Mouse (Mus musculus) hindbrain, postnatal 0 days (tissue): ENCODE results near the gene Meltf. TPM values are rescaled to one million over a fixed set of nuclear protein-coding genes. Genes with fewer than 3 reads are reported as not detected.
A peak's percentile ranks its signal among the peaks of the same experiment; 100 is the strongest.

Experiments used
- ATAC-seq: fragments of 200-750 bp; cut with Nextera tagmentation; 2 replicates; pipeline ENCODE4 v1.8.0; 2017; ENCODE audit warnings: mild to moderate bottlenecking, moderate TSS enrichment, moderate library complexity
- DNase-seq: peaks from one replicate; pipeline ENCODE4 v3.0.0-alpha.2; 2015; ENCODE audit warnings: low spot score
- H3K27ac ChIP-seq: fragments of 300-500 bp; sonication (generic); 2 replicates; pipeline ENCODE4 v1.5.1; 2014; ENCODE audit warnings: mild to moderate bottlenecking
- H3K27me3 ChIP-seq: fragments of 300-500 bp; sonication (generic); 2 replicates; pipeline ENCODE4 v1.6.1; 2014; ENCODE audit warnings: low read length, mixed read lengths; ENCODE audit not compliant: insufficient read depth
- H3K36me3 ChIP-seq: fragments of 300-500 bp; sonication (generic); 2 replicates; pipeline ENCODE4 v1.6.1; 2014; ENCODE audit warnings: low read length, mixed read lengths; ENCODE audit not compliant: insufficient read depth
- H3K4me1 ChIP-seq: fragments of 300-500 bp; sonication (generic); 2 replicates; pipeline ENCODE4 v1.6.1; 2014; ENCODE audit warnings: antibody characterized with exemption, low read length, mixed read lengths; ENCODE audit not compliant: insufficient read depth
- H3K4me2 ChIP-seq: fragments of 300-500 bp; sonication (generic); 2 replicates; pipeline ENCODE4 v1.6.1; 2014; ENCODE audit warnings: low read depth, mild to moderate bottlenecking, low read length, moderate library complexity, mixed read lengths
- H3K4me3 ChIP-seq: fragments of 300-500 bp; sonication (generic); 2 replicates; pipeline ENCODE4 v1.5.1; 2014; ENCODE audit warnings: low read length
- H3K9ac ChIP-seq: fragments of 300-500 bp; sonication (generic); replicated peaks from 2 replicates; pipeline ENCODE4 v1.6.1; 2014; ENCODE audit warnings: mild to moderate bottlenecking, low read length, moderate library complexity, mixed read lengths
- H3K9me3 ChIP-seq: fragments of 300-500 bp; sonication (generic); 2 replicates; pipeline ENCODE4 v1.6.1; 2016; ENCODE audit warnings: low read length, mixed read lengths
- CTCF ChIP-seq: IDR thresholded peaks from 2 replicates; pipeline ENCODE4 v1.5.1; 2016; ENCODE audit warnings: antibody characterized with exemption, control low read depth, low read depth
- WGBS: fragments of 180-500 bp; shearing (Covaris S2); extraction: QIAGEN DNeasy Blood & Tissue Kit; methylation state at CpG from one replicate; pipeline ENCODE4 v1.1.7; 2014; 5-methylcytosine and 5-hydroxymethylcytosine counted together
- polyA plus RNA-seq: library from polyadenylated mRNA; unstranded; fragments of >200 nt; fragmentation: Nextera tagmentation; extraction: Ambion mirVana; gene quantifications from 2 replicates; pipeline ENCODE4 v1.2.1, GENCODE M21; 2015
- total RNA-seq: library from RNA; depleted of rRNA; stranded (reverse); fragments of >200 nt; gene quantifications from 2 replicates; pipeline ENCODE4 v1.2.3, GENCODE M21; 2014

Meltf gene
- total and polyA plus RNA-seq, 2 experiments from 2014 or later = 0.16 to 0.41 TPM

- no peak overlapping the region for H3K27ac ChIP-seq
- no peak for ATAC-seq
- H3K9me3 ChIP-seq = no peaks in the 10 kb centered on the region
- H3K27me3 ChIP-seq = no peaks in the 10 kb centered on the region
- 51% methylated on average over 7 of the region's 7 CpGs for WGBS
- H3K36me3 ChIP-seq = no peaks in the 10 kb centered on the region
- H3K4me3 ChIP-seq = no peak overlapping the region
- no peaks in the 10 kb centered on the region for H3K4me1 ChIP-seq
- H3K9ac ChIP-seq = no peak overlapping the region
- TF ChIP-seq CTCF = no peak
- DNase-seq = no peak
- H3K4me2 ChIP-seq = no peak overlapping the region
These were observed 12.3 kb downstream of the Meltf start for GRCm38 (mm10) chr16:31890907-31891306.

GRCm38 (mm10) chr16:31893396-31894141 lies 15.0 kb downstream of the Meltf start:
- H3K4me1 ChIP-seq = peaks cover 14% of the 10 kb centered on the region; the same call in 1 of the 2 replicates
- no peaks in the 10 kb centered on the region for H3K9me3 ChIP-seq
- no peak overlapping the region for H3K4me3 ChIP-seq
- no peak for TF ChIP-seq CTCF
- DNase-seq = no peak
- H3K9ac ChIP-seq = no peak overlapping the region
- H3K4me2 ChIP-seq = no peak overlapping the region
- H3K27me3 ChIP-seq = no peaks in the 10 kb centered on the region
- no peak for ATAC-seq
- WGBS = 64% methylated on average over 5 of the region's 5 CpGs
- H3K27ac ChIP-seq = no peak overlapping the region
- no peaks in the 10 kb centered on the region for H3K36me3 ChIP-seq

- ATAC-seq (peak; percentile 69), DNase-seq (peak; percentile 80)
- peak; percentile 50 for TF ChIP-seq CTCF
- Histone ChIP-seq H3K9ac (peak overlapping the region; percentile 43), H3K36me3 (no peaks in the 10 kb centered on the region), H3K4me3 (peak overlapping the region; percentile 19; the same call in 1 of the 2 replicates), H3K4me2 (peak overlapping the region; percentile 53), H3K4me1 (peaks cover 18% of the 10 kb centered on the region; the same call in 1 of the 2 replicates), H3K9me3 (no peaks in the 10 kb centered on the region), H3K27ac (peak overlapping the region; percentile 79), H3K27me3 (no peaks in the 10 kb centered on the region)
- 11% methylated on average over 29 of the region's 29 CpGs for WGBS
These were observed 18.6 kb downstream of the Meltf start for GRCm38 (mm10) chr16:31896971-31897774.

GRCm38 (mm10) chr16:31898546-31899326 lies 20.1 kb downstream of the Meltf start:
- H3K27ac ChIP-seq = peak overlapping the region; percentile 79
- DNase-seq (peak; percentile 86), ATAC-seq (peak; percentile 82)
- no peaks in the 10 kb centered on the region for H3K36me3 ChIP-seq
- no peak overlapping the region; the same call in 1 of the 2 replicates for H3K4me2 ChIP-seq
- H3K9ac ChIP-seq = no peak overlapping the region
- no peaks in the 10 kb centered on the region for H3K9me3 ChIP-seq
- 45% methylated on average over 18 of the region's 18 CpGs for WGBS
- H3K4me3 ChIP-seq = no peak overlapping the region
- TF ChIP-seq CTCF = no peak
- peaks cover 18% of the 10 kb centered on the region; the same call in 1 of the 2 replicates for H3K4me1 ChIP-seq
- no peaks in the 10 kb centered on the region for H3K27me3 ChIP-seq

GRCm38 (mm10) chr16:31901886-31902285 lies 23.3 kb downstream of the Meltf start:
- Histone ChIP-seq H3K4me3 (no peak overlapping the region), H3K27ac (no peak overlapping the region), H3K4me1 (peaks cover 18% of the 10 kb centered on the region; the same call in 1 of the 2 replicates), H3K36me3 (no peaks in the 10 kb centered on the region), H3K27me3 (no peaks in the 10 kb centered on the region), H3K9ac (no peak overlapping the region), H3K9me3 (no peaks in the 10 kb centered on the region), H3K4me2 (no peak overlapping the region)
- no peak for TF ChIP-seq CTCF
- no peak for DNase-seq
- 70% methylated on average over 1 of the region's 1 CpGs for WGBS
- ATAC-seq = no peak

GRCm38 (mm10) chr16:31903239-31903638 lies 24.6 kb downstream of the Meltf start:
- H3K4me2 ChIP-seq = no peak overlapping the region
- H3K27me3 ChIP-seq = no peaks in the 10 kb centered on the region
- no peak overlapping the region for H3K9ac ChIP-seq
- no peak for DNase-seq
- H3K27ac ChIP-seq = no peak overlapping the region
- WGBS = 88% methylated on average over 8 of the region's 8 CpGs
- TF ChIP-seq CTCF = no peak
- no peak for ATAC-seq
- H3K4me3 ChIP-seq = no peak overlapping the region
- no peaks in the 10 kb centered on the region for H3K9me3 ChIP-seq
- H3K36me3 ChIP-seq = no peaks in the 10 kb centered on the region
- peaks cover 4% of the 10 kb centered on the region; the same call in 1 of the 2 replicates for H3K4me1 ChIP-seq
